Mouse (Mus musculus) thymus, postnatal 4 days (tissue): ENCODE measurements around the gene Cfap43.
A peak's percentile ranks its signal among the peaks of the same experiment; 100 is the strongest.

Source experiments
- DNase-seq: peaks from one replicate; pipeline ENCODE4 v3.0.0; 2021

The Cfap43 gene

DNA sequence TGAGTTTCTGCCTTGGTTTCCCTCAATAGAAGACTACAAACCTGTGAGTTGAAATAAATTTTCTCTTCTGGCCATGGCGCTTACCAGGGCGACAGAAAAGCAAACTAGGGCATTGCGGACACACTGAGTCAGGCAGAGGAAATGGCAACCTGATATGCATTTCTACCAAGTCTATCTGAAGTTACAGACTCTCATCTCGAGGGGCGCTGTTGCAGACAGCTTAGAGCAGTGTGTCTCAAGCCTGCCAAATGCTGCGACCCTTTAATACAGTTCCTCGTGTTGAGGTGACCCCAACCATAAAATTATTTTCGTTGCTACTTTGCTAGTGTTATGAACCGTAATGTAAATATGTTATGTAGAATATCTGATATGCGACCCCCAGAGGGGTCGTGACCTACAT lies 138.1 kb downstream of the Cfap43 start:
- peak; percentile 48 for DNase-seq

GRCm38 (mm10) chr19:47780145-47780544 lies 138.9 kb downstream of the Cfap43 start:
- no peak for DNase-seq

- DNase-seq = no peak
Measured at GRCm38 (mm10) chr19:47777847-47778246, 141.2 kb downstream of the Cfap43 start.

GRCm38 (mm10) chr19:47755625-47756024 lies 163.5 kb downstream of the Cfap43 start:
- no peak for DNase-seq

- no peak for DNase-seq
Measured at GRCm38 (mm10) chr19:47754931-47755330, 164.2 kb downstream of the Cfap43 start.

DNA sequence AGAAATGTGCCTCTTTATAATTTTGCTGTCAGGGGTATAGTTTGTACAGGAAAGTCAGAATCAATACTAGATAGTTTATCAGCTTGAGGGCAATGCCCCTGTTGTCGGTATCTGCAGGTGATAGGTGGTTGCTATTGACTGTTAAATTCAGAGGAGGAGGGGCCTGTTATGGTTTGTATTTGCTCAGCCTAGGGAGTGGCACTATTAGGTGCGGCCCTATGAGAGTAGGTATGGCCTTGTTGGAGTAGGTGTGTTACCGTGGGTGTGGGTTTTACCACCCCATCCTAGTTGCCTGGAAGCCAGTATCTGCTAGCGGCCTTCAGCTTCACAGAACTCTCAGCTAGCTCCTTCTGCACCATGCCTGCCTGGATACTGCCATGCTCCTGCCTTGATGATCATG lies 165.2 kb downstream of the Cfap43 start:
- no peak for DNase-seq

GRCm38 (mm10) chr19:47752456-47752855 lies 166.6 kb downstream of the Cfap43 start:
- no peak for DNase-seq

DNA sequence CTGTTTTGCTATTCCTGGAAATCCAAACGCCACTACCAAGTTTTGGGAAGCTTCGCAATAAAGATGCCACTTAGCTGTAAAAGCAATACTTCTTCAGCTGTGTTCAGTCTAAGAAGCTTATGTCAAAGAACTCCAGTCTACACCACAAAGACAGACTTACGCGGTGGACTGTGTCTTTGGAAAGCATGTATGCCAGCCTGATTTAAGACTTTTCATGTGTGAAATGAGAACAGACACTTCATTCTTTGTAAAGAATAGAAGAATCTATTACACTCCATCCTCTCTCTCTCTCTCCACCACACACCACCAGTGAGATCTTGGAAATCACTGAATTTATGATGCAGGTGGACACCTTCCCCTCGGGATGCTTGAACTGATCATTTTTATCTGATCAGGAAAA lies 168.7 kb downstream of the Cfap43 start:
- no peak for DNase-seq

DNA sequence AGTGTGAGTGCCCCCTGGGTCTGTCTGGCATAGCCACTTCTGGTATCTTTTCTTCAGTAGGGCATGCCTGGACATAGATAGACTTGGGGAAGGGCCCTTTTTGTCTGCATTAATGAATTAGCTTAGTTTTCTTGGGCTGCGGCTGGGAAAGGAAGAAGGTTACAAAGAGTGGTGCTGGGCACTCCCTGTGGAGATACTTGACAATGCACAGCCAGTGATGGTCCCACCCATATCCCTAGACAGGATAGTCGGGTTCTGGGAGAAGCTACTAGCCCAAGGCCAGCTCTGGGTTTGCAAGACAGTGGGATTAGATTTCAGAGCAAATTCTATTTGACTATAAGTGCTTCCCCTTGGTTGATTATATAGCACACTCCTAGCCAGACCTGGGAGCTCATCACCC lies 170.1 kb downstream of the Cfap43 start:
- DNase-seq = no peak

DNA sequence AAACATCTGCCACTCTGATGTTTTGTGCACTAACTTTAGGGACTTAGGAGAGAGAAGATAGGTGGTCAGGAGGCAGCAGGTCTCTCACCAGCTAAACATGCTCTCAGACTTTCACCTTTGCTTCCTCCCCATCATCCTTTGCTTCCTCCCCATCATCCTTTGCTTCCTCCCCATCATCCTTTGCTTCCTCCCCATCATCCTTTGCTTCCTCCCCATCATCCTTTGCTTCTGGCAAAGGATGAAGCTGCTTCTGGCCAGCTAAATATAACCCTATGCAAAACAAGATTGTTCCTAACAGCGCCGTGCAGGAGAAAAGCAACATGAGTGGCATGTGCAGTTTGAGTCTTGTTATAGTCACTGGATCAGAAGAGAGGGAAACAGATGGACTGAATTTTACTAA lies 172.0 kb downstream of the Cfap43 start:
- no peak for DNase-seq

DNA sequence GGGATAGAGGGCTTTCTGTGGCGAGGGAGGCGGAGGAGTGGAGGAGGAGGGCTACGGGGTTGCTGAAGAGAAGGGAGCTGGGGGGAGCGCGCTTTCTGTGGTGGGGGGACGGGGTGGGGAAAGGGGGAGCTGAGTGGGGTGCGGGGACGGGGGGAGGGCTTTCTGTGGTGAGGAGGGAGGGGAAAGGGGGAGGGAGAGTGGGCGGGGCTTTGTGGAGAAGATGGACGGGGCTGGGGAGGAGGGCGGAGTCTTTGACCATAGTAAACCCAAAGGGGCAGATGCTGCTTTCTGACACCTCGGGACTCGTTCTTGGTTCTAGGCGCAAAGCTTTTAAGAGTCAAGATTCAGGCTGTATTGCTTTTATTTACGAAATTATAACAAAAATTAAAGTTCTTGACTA lies 187.2 kb downstream of the Cfap43 start:
- peak; percentile 82 for DNase-seq

- DNase-seq = peak; percentile 99
Measured at GRCm38 (mm10) chr19:47731071-47731881, 187.8 kb downstream of the Cfap43 start, which contains the start of gene Sfr1. Gene Sfr1, plus strand, starts transcription at chr19:47731682.

DNA sequence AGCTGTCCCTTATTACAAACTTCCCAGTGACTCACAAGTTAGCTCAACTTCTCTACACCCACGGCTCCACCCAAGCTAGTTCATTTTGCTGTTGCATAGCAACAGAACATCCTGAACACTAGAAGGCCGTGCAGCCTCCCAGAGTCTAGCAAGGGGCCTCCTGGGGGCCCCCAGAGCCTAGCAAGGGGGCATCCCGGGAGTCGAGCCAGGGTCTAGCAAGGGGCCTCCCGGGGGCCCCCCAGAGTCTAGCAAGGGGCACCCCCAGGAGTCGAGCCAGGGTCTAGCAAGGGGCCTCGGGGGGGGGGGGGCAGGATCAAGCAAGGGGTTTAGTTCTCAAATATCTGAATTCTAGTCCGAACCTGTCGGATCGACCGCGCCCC lies 188.4 kb downstream of the Cfap43 start:
- peak; percentile 69 for DNase-seq

DNA sequence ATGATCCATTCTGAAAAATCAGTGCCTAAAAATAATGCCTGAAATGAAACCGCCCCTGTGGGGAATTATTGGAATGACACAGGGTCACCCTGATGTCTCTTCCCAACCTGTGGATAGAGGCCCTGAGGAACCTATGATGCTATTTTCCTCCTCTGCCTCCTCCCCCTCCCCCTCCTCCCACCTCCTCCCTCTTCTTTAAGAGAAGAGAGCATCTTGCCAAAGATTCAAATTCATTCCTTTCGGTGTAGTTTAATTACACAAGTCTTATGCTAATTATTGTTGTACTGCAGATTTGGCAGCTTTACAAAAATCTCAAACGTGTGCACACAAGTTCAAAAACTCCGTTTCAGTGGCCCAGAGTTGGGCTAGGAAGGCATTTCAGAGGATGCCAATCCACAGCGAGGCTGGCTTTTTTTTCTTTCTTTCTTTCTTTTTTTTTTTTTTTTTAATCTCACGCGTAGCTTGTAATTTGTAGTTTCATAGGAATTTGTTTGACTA lies 193.4 kb downstream of the Cfap43 start:
- no peak for DNase-seq

DNA sequence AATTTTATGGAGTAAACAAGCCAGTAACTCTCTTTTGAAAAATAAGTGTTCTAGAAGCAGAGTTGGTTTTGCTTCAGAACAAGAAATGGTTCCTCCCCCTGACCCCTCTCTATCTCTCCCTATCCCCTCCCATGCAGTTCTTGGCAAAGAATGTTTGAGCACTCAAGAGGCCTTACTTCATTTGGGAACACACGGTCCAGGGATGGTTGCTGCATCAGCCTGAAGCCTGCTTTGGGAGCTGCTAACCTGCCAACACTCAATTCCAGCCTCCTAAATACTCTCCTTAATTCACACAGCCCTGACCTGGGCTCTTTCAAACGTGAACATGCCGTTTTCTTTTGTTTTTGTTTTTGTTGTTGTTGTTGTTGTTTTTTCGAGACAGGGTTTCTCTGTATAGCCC lies 194.2 kb downstream of the Cfap43 start:
- no peak for DNase-seq

- no peak for DNase-seq
Measured at GRCm38 (mm10) chr19:47722471-47722870, 196.6 kb downstream of the Cfap43 start.

- DNase-seq = no peak
Measured at GRCm38 (mm10) chr19:47719147-47719546, 199.9 kb downstream of the Cfap43 start.

GRCm38 (mm10) chr19:47716144-47716543 lies 202.9 kb downstream of the Cfap43 start:
- no peak for DNase-seq

DNA sequence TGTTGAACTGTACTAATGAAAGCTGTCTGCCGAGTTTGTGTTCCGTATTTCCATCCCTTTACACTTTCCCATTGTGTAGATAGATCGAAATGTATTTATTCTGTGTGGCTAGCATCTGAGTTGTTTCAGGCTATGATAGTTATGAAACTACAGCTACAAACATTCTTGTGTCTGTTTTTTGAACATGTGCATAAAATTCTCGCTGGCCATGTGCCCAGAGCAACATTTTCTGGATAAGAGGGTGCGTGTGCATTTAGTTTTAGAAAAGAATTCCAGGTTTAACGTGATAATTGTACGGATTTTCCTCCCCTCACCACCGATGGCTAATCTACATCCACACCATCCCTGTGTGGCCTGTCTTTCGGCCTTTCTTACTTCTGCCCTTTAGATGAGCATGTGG lies 205.6 kb downstream of the Cfap43 start:
- DNase-seq = no peak

DNA sequence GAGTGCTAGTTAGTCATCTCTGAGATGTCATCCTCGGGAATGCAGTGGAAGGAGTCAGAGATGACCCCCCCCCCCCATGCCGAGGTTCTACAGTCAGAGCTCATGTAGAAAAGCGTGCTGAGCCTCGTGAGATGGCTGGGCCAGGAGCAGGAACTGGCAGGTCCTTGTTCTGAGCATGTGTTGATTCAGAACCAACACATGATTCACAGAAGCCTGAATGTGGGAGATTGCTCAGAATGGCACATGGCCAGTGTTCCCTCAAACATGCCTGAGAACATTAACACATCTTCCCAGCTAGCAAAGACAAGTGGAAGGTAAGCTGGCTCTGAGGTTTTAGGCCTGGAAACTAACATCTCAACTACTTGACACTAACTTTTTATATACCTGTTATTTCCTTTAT lies 208.7 kb downstream of the Cfap43 start:
- no peak for DNase-seq

- DNase-seq = no peak
Measured at GRCm38 (mm10) chr19:47705772-47706309, 213.2 kb downstream of the Cfap43 start.

DNA sequence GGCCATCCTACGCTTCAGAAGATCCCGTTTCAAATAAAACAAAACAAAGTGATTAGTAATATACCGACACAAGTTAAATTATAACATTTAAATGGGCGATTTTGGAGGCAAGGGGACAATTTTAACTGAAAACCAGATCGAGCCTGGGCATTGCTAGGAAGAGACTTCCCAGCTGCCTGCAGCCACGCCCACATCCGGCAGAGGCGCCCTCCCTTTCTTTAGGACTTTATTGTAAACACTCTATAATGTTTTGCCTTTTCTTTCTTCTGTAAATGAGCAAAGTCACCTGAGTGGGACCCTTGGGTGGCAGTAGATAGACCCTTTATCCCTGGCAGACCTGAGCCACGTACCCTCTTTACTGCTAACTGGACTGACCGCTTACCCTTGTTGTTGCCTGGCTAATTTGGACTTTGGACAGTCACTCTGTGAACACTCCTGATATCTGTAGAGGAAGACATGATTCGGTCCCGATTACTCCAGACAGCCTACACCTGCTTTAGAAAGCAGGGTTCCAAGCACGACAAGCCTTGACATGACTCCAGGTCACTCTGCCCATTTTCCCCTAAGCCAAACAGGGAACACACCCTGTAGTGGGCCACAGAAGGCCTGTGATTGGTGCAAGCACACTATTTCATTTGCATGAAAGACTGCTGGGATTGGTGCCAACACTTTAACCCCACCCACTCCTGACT lies 213.9 kb downstream of the Cfap43 start:
- no peak for DNase-seq

DNA sequence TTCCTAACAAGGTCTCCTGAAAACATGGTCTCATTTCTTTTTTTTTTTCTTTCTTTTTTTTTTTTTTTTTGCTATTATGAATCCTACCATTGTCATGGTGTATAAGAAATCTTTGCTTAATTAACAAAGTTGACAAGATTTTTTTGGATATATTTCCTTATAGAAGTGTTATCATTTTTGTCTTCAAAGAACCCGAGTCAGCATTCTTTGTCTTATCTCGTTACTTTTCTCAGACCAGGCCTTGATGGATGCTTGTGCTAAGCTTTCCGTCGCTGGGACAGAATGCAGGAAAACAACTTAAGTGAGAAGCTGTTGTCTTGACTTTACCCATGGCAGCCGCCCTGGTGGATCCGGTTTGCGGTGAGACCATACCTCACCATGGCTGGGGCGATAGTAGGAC lies 218.6 kb downstream of the Cfap43 start:
- no peak for DNase-seq

GRCm38 (mm10) chr19:47699743-47700142 lies 219.3 kb downstream of the Cfap43 start:
- DNase-seq = no peak
